Comparison of ENCODE assay signal across 10 mouse cellular contexts in genomic region chr17:32676040-32676635, GRCm38 (mm10). TPM values are rescaled to one million over a fixed set of nuclear protein-coding genes. Genes with fewer than 3 reads are reported as not detected.
DNase-seq lines count a peak whose midpoint lies in the region; ATAC-seq lines count a peak whose summit lies in the region.
"Had no signal": no experiment of that assay in that cellular context is flagged by ENCODE, and none has a peak within 500 bp of the region (broad histone marks: within the 10 kb centered on the region; RNA-seq: fewer than 3 reads in every experiment).

No protein-coding gene starts in this region.

- DNase-seq in left cerebral cortex, postnatal 4 days: peak; percentile 5
- no peak for DNase-seq in left cerebral cortex, adult 8-10 months (ENCODE audit: low spot score in 2 of 2)
- peak; percentile 13 for DNase-seq in lung, postnatal 36 days
- DNase-seq in thymus, postnatal 10 days (ENCODE audit: low spot score in 2 of 2): peak; percentile 17 to 20
- no peak for DNase-seq in layer of hippocampus, adult 9-10 months (ENCODE audit: low spot score)
- DNase-seq in gastrocnemius, postnatal 10 days: no peak
- no peak for DNase-seq in urinary bladder, postnatal 25 days (ENCODE audit: low spot score)

- no peak for ATAC-seq in forebrain, embryonic 16.5 days
- ATAC-seq: Patski had no signal

- no peaks in the 10 kb centered on the region for H3K9me3 ChIP-seq in forebrain, embryonic 16.5 days (ENCODE audit: control insufficient read depth, low read length)
- H3K9me3 ChIP-seq: limb, embryonic 15.5 days had no signal

- no peak overlapping the region for H3K27ac ChIP-seq in forebrain, embryonic 16.5 days (ENCODE audit: low read length)
- H3K27ac ChIP-seq: limb, embryonic 15.5 days had no signal

- 50% methylated on average over 21 of the region's 21 CpGs for WGBS in forebrain, embryonic 16.5 days

- no peaks in the 10 kb centered on the region for H3K4me1 ChIP-seq in forebrain, embryonic 16.5 days (replicated peaks; ENCODE audit: control insufficient read depth, insufficient read depth, low read length)
- H3K4me1 ChIP-seq: limb, embryonic 15.5 days had no signal

- peak overlapping the region; percentile 17 for H3K4me2 ChIP-seq in forebrain, embryonic 16.5 days (ENCODE audit: low read length)
- H3K4me2 ChIP-seq: limb, embryonic 15.5 days had no signal

- H3K4me3 ChIP-seq in forebrain, embryonic 16.5 days (replicated peaks; ENCODE audit: low read length): no peak overlapping the region
- H3K4me3 ChIP-seq: limb, embryonic 15.5 days had no signal

- intact Hi-C loops in left cerebral cortex, postnatal 4 days (cut with DNase I): no loop called here

- H3K27me3 ChIP-seq in forebrain, embryonic 16.5 days (replicated peaks; ENCODE audit: control insufficient read depth, insufficient read depth, low read length): no peaks in the 10 kb centered on the region

- H3K36me3 ChIP-seq in forebrain, embryonic 16.5 days (ENCODE audit: control insufficient read depth, insufficient read depth): no peaks in the 10 kb centered on the region
- H3K36me3 ChIP-seq: limb, embryonic 15.5 days had no signal

- H3K9ac ChIP-seq in forebrain, embryonic 16.5 days (replicated peaks; ENCODE audit: low read depth, low read length): no peak overlapping the region
- H3K9ac ChIP-seq: limb, embryonic 15.5 days had no signal

RNA-seq across cellular contexts. Expression of gene Cyp4f15, which starts 9.3 kb away (rescaled TPM):
- 1 to 10 TPM; 2.9 to 3.3 TPM for total RNA-seq in left cerebral cortex, postnatal 4 days (2021)
- total RNA-seq in left cerebral cortex, adult 8-10 months (2022): 10 to 100 TPM; 14.8 to 20.4 (median 18.0) TPM
- polyA plus RNA-seq in forebrain, embryonic 16.5 days (2015; fragmentation: Nextera tagmentation; extraction: Ambion mirVana): 1.7 and 2.2 TPM in 2 replicates
- total RNA-seq in gastrocnemius, postnatal 10 days (2021): not detected
- polyA plus RNA-seq: Patski had no signal

RNA-seq across cellular contexts. Expression of gene Cyp4f40, which starts 17.4 kb away (rescaled TPM):
- total RNA-seq in left cerebral cortex, postnatal 4 days (2021): not detected
- not detected for total RNA-seq in left cerebral cortex, adult 8-10 months (2022)
- polyA plus RNA-seq in forebrain, embryonic 16.5 days (2015; fragmentation: Nextera tagmentation; extraction: Ambion mirVana): not detected in 2 replicates
- total RNA-seq in gastrocnemius, postnatal 10 days (2021): not detected
- polyA plus RNA-seq: limb, embryonic 15.5 days; Patski had no signal

RNA-seq across cellular contexts. Expression of gene Cyp4f37, which starts 55.0 kb away (rescaled TPM):
- total RNA-seq in left cerebral cortex, postnatal 4 days (2021): not detected
- not detected for total RNA-seq in left cerebral cortex, adult 8-10 months (2022)
- polyA plus RNA-seq in forebrain, embryonic 16.5 days (2015; fragmentation: Nextera tagmentation; extraction: Ambion mirVana): not detected in 2 replicates
- not detected for total RNA-seq in gastrocnemius, postnatal 10 days (2021)
- polyA plus RNA-seq: limb, embryonic 15.5 days had no signal

Comparison
In these comparisons a context has a peak if more than half of its experiments do, and no peak if none do; other contexts are left out.
1. DNase-seq: peak in left cerebral cortex, postnatal 4 days (single experiment), lung, postnatal 36 days (single experiment) and thymus, postnatal 10 days (2 of 2); none in left cerebral cortex, adult 8-10 months (0 of 2), layer of hippocampus, adult 9-10 months (single experiment), gastrocnemius, postnatal 10 days (single experiment) and urinary bladder, postnatal 25 days (single experiment).